Mouse (Mus musculus) Muller cell, postnatal 12 days (primary cell): ENCODE measurements around the gene Syne2.

Source experiments
- DNase-seq: peaks from one replicate; pipeline ENCODE4 v3.0.0-alpha.2; 2015; ENCODE audit errors: inconsistent ontology term

Syne2 gene

GRCm38 (mm10) chr12:75866419-75867373, 48.8 kb downstream of the Syne2 start:
- DNase-seq = no peak

GRCm38 (mm10) chr12:75873546-75874235, 55.8 kb downstream of the Syne2 start:
- peak; percentile 43 for DNase-seq

GRCm38 (mm10) chr12:75874287-75874994, 56.5 kb downstream of the Syne2 start:
- DNase-seq = peak; percentile 19

- DNase-seq = no peak
Measured at GRCm38 (mm10) chr12:75879636-75880317, 61.8 kb downstream of the Syne2 start.

- no peak for DNase-seq
Measured at GRCm38 (mm10) chr12:75881554-75881953, 63.6 kb downstream of the Syne2 start.

- DNase-seq = no peak
Measured at GRCm38 (mm10) chr12:75886161-75886560, 68.2 kb downstream of the Syne2 start.

- DNase-seq = no peak
Measured at GRCm38 (mm10) chr12:75886946-75887345, 69.0 kb downstream of the Syne2 start.

GRCm38 (mm10) chr12:75888721-75889120, 70.8 kb downstream of the Syne2 start:
- DNase-seq = no peak

- DNase-seq = no peak
Measured at GRCm38 (mm10) chr12:75891206-75891605, 73.3 kb downstream of the Syne2 start.

GRCm38 (mm10) chr12:75893392-75893791, 75.5 kb downstream of the Syne2 start:
- DNase-seq = no peak

- DNase-seq = peak; percentile 62
Measured at GRCm38 (mm10) chr12:75894316-75894997, 76.5 kb downstream of the Syne2 start.

GRCm38 (mm10) chr12:75894998-75895331, 77.0 kb downstream of the Syne2 start:
- no peak for DNase-seq

GRCm38 (mm10) chr12:75897793-75898192, 79.9 kb downstream of the Syne2 start:
- DNase-seq = peak; percentile 69

GRCm38 (mm10) chr12:75901721-75902120, 83.8 kb downstream of the Syne2 start:
- DNase-seq = no peak

GRCm38 (mm10) chr12:75904068-75904467, 86.1 kb downstream of the Syne2 start:
- DNase-seq = no peak

- DNase-seq = no peak
Measured at GRCm38 (mm10) chr12:75905304-75905703, 87.4 kb downstream of the Syne2 start.

GRCm38 (mm10) chr12:75908466-75908865, 90.5 kb downstream of the Syne2 start:
- no peak for DNase-seq

GRCm38 (mm10) chr12:75915694-75916093, 97.8 kb downstream of the Syne2 start:
- no peak for DNase-seq

GRCm38 (mm10) chr12:75918415-75918814, 100.5 kb downstream of the Syne2 start:
- DNase-seq = no peak

GRCm38 (mm10) chr12:75918914-75919313, 101.0 kb downstream of the Syne2 start:
- DNase-seq = peak; percentile 37

GRCm38 (mm10) chr12:75922900-75923299, 105.0 kb downstream of the Syne2 start:
- no peak for DNase-seq
